Mouse (Mus musculus) forebrain, postnatal 0 days (tissue): ENCODE measurements around the gene Lgr5. TPM values are rescaled to one million over a fixed set of nuclear protein-coding genes. Genes with fewer than 3 reads are reported as not detected.

Experiments
- ATAC-seq: fragments of 200-750 bp; cut with Nextera tagmentation; 2 replicates; pipeline ENCODE4 v1.8.0; 2017; ENCODE audit warnings: mild to moderate bottlenecking, moderate library complexity
- DNase-seq: peaks from one replicate; pipeline ENCODE4 v3.0.0-alpha.2; 2015
- H3K27ac ChIP-seq: fragments of 300-500 bp; sonication (generic); 2 replicates; pipeline ENCODE4 v1.5.1; 2014; ENCODE audit warnings: low read depth, mild to moderate bottlenecking, antibody characterized with exemption, low read length, moderate library complexity, mixed read lengths
- H3K27me3 ChIP-seq: fragments of 300-500 bp; sonication (generic); 2 replicates; pipeline ENCODE4 v1.6.1; 2014; ENCODE audit warnings: mild to moderate bottlenecking, low read length, mixed read lengths; ENCODE audit not compliant: insufficient read depth
- H3K36me3 ChIP-seq: fragments of 300-500 bp; sonication (generic); 2 replicates; pipeline ENCODE4 v1.6.1; 2014; ENCODE audit warnings: mild to moderate bottlenecking, moderate library complexity; ENCODE audit not compliant: insufficient read depth
- H3K4me1 ChIP-seq: fragments of 300-500 bp; sonication (generic); 2 replicates; pipeline ENCODE4 v1.6.1; 2014; ENCODE audit warnings: antibody characterized with exemption; ENCODE audit not compliant: insufficient read depth
- H3K4me2 ChIP-seq: fragments of 300-500 bp; sonication (generic); 2 replicates; pipeline ENCODE4 v1.6.1; 2014; ENCODE audit warnings: low read depth, mild to moderate bottlenecking, moderate library complexity
- H3K4me3 ChIP-seq: fragments of 300-500 bp; sonication (generic); 2 replicates; pipeline ENCODE4 v1.5.1; 2014; ENCODE audit warnings: low read depth, low read length, mixed read lengths
- H3K9ac ChIP-seq: fragments of 300-500 bp; sonication (generic); 2 replicates; pipeline ENCODE4 v1.6.1; 2014; ENCODE audit warnings: mild to moderate bottlenecking
- H3K9me3 ChIP-seq: fragments of 300-500 bp; sonication (generic); 2 replicates; pipeline ENCODE4 v1.6.1; 2016; ENCODE audit warnings: low read length
- CTCF ChIP-seq: sonication (generic); IDR thresholded peaks from 2 replicates; pipeline ENCODE4 v1.5.1; 2016; ENCODE audit warnings: antibody characterized with exemption, control low read depth, low read depth
- WGBS: fragments of 180-500 bp; shearing (Covaris S2); extraction: QIAGEN DNeasy Blood & Tissue Kit; methylation state at CpG from one replicate; pipeline ENCODE4 v1.1.7; 2014; 5-methylcytosine and 5-hydroxymethylcytosine counted together
- polyA plus RNA-seq: library from polyadenylated mRNA; unstranded; fragments of >200 nt; fragmentation: Nextera tagmentation; extraction: Ambion mirVana; gene quantifications from 2 replicates; pipeline ENCODE4 v1.2.1, GENCODE M21; 2015
- total RNA-seq: library from RNA; depleted of rRNA; stranded (reverse); fragments of >200 nt; gene quantifications from 2 replicates; pipeline ENCODE4 v1.2.3, GENCODE M21; 2014

Gene Lgr5
- total and polyA plus RNA-seq, 2 experiments from 2014 or later: 1.1 to 1.3 TPM

DNA sequence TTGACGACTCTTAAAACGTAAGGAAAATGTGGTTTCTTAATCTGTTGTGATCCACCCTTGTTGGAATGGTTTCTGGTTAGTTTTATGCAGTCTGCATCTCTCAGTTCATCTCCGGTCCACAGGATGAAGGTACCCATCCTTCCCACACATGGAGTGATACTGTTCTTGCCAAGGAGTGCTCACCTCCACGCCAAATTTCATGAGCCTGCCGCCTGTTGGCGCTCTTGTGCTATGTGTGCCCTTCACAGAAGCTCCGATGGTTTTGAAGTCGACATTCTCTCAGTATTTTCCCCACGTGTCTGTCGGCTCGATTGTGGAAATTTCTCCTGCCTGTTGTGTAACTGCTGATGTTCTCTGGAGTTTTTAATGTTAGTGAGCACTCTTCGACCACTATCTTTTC is 57.8 kb downstream of the Lgr5 start:
- Histone ChIP-seq H3K9ac (no peak overlapping the region), H3K4me1 (no peaks in the 10 kb centered on the region), H3K9me3 (no peaks in the 10 kb centered on the region), H3K4me3 (no peak overlapping the region), H3K4me2 (no peak overlapping the region), H3K27ac (no peak overlapping the region), H3K27me3 (no peaks in the 10 kb centered on the region; the same call in 1 of the 2 replicates), H3K36me3 (no peaks in the 10 kb centered on the region)
- DNase-seq: no peak
- 89% methylated on average over 12 of the region's 12 CpGs for WGBS
- no peak for ATAC-seq
- no peak for TF ChIP-seq CTCF

DNA sequence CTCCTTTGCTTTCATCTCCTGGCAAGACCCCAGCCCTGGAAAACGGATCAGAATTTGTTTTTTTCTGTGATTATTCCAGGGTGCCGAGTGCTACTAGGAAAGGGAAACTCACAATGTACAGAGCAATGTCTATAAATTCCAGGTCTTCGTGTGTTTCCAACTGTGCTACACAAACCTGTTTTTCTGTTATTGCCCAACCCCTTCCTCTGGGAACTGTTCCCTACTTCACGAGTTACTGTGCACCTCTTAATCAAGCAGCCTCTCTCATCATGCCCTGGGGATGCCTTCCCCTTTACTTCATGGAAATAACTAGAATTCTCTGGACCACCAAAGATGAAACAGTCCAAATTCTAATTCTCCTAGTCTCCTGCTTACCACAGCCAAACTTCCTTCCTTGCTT is 58.7 kb downstream of the Lgr5 start:
- Histone ChIP-seq H3K27me3 (no peaks in the 10 kb centered on the region; the same call in 1 of the 2 replicates), H3K27ac (no peak overlapping the region), H3K4me2 (no peak overlapping the region), H3K9ac (no peak overlapping the region), H3K4me3 (no peak overlapping the region), H3K4me1 (no peaks in the 10 kb centered on the region), H3K9me3 (no peaks in the 10 kb centered on the region), H3K36me3 (no peaks in the 10 kb centered on the region)
- TF ChIP-seq CTCF: no peak
- WGBS: 71% methylated on average over 4 of the region's 4 CpGs
- DNase-seq (no peak), ATAC-seq (no peak)

DNA sequence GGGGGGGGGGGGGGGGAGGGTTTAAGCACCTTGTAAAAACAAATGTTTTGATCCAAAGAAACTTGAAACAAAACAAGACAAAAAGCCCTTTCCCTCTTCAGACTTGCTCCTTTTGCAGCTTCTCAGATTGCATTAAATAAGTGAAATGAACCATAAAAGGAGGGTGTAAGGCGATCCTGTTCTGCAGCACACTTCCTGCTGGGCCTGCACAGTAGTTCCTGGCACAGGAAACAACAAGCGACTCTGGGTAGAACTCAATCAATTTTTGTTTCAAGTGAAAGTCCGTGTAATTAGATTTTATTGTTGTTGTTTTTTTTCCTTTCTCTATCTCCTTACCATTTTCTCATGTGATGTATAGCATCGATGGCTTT is 66.5 kb downstream of the Lgr5 start:
- no peak for ATAC-seq
- DNase-seq: no peak
- no peaks in the 10 kb centered on the region for H3K9me3 ChIP-seq
- peaks cover 8% of the 10 kb centered on the region; the same call in 1 of the 2 replicates for H3K27me3 ChIP-seq
- WGBS: 7% methylated on average over 4 of the region's 4 CpGs
- no peak overlapping the region for H3K27ac ChIP-seq
- H3K4me2 ChIP-seq: no peak overlapping the region
- no peak overlapping the region for H3K9ac ChIP-seq
- H3K36me3 ChIP-seq: no peaks in the 10 kb centered on the region
- TF ChIP-seq CTCF: no peak
- H3K4me3 ChIP-seq: no peak overlapping the region
- no peaks in the 10 kb centered on the region for H3K4me1 ChIP-seq

DNA sequence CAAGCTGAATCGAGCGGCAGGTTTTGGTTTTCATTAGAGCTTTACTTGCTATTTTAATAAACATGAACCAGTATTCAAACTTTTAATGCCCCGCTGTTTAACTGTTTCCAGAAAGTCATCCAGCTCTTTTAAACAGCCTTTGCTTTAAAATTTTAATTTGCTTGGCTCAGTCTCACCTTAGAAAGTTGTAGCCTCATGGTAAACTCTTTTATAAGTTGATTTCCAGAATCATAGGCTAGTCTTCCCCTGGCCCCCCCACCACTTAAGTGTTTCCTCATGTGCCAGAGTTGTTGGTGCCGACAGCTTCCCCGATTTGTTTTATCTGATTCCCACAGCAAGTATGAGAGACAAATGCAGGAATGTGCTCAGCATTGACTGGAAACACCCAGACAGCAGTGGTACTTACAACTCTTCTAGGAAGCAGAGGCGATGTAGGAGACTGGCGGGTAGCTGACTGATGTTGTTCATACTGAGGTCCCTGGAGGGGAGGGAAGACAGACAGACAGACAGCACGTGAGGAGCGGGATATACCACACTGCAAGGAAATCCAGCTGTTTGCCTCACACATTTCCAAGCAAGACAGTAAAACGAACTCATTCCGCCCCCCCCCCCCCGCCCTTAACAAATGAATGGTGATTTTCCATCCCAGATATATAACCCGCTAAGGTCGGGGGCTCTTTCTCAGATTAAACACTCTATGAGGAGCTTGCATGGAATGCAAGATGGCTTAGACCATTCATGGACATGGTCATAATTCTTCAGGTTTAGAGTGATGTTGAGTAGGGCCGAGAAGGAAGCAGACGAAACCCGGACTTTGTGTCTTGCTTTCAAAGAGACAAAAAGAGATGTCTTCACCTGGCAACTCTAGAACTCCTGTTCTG is 67.1 kb downstream of the Lgr5 start:
- WGBS: 20% methylated on average over 17 of the region's 17 CpGs
- Histone ChIP-seq H3K4me2 (no peak overlapping the region), H3K4me1 (no peaks in the 10 kb centered on the region), H3K36me3 (no peaks in the 10 kb centered on the region), H3K9me3 (no peaks in the 10 kb centered on the region), H3K9ac (no peak overlapping the region), H3K27me3 (peaks cover 8% of the 10 kb centered on the region; the same call in 1 of the 2 replicates), H3K27ac (no peak overlapping the region), H3K4me3 (no peak overlapping the region)
- no peak for TF ChIP-seq CTCF
- ATAC-seq (no peak), DNase-seq (no peak)

DNA sequence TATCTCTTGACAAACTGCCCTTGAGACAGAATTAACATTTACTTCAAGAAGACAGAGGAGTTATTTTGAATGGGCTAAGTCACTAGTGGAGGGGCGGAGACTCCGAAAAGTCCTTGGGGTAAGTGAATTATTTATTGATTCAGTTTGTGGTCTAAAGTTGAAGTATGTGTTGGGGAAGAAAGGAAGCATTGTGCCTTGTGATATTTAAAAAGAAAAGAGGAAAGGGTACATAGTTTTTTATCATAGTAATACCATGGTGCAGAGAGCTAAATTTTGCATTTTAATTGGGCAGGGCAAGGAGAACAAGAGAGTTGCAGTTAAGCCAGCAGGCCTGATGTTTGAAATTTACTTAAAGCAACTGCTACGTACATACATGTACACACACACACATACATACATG is 68.7 kb downstream of the Lgr5 start:
- 87% methylated on average over 3 of the region's 3 CpGs for WGBS
- Histone ChIP-seq H3K27me3 (peaks cover 8% of the 10 kb centered on the region; the same call in 1 of the 2 replicates), H3K27ac (no peak overlapping the region), H3K4me3 (no peak overlapping the region), H3K9ac (no peak overlapping the region), H3K4me2 (no peak overlapping the region), H3K4me1 (no peaks in the 10 kb centered on the region), H3K9me3 (no peaks in the 10 kb centered on the region), H3K36me3 (no peaks in the 10 kb centered on the region)
- ATAC-seq (no peak), DNase-seq (no peak)
- no peak for TF ChIP-seq CTCF

DNA sequence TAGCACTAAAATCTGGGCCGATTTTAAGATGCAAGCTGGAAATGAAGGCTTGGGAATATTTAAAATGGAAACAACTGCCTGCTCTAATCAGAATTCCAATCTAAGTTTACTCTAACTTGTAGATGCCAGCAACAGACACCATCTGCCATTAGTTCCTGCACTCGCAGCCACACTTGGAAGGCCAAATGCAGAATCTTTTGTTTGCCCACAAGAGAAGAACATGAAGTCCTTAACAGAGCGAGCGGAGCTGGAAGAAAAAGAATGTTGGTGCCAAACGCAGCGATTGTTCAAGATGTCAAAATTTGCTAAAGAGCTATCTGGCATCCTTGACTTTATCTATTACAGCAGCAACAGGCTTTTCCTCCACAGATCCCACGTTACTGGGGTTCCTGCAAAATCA is 72.1 kb downstream of the Lgr5 start:
- TF ChIP-seq CTCF: no peak
- no peaks in the 10 kb centered on the region for H3K9me3 ChIP-seq
- ATAC-seq: peak; percentile 62; the same call in 1 of the 2 replicates
- H3K27me3 ChIP-seq: peaks cover 5% of the 10 kb centered on the region; the same call in 1 of the 2 replicates
- H3K27ac ChIP-seq: no peak overlapping the region
- 66% methylated on average over 7 of the region's 7 CpGs for WGBS
- DNase-seq: peak; percentile 59
- no peak overlapping the region for H3K4me2 ChIP-seq
- H3K4me1 ChIP-seq: no peaks in the 10 kb centered on the region
- no peak overlapping the region for H3K4me3 ChIP-seq
- no peak overlapping the region for H3K9ac ChIP-seq
- H3K36me3 ChIP-seq: no peaks in the 10 kb centered on the region

DNA sequence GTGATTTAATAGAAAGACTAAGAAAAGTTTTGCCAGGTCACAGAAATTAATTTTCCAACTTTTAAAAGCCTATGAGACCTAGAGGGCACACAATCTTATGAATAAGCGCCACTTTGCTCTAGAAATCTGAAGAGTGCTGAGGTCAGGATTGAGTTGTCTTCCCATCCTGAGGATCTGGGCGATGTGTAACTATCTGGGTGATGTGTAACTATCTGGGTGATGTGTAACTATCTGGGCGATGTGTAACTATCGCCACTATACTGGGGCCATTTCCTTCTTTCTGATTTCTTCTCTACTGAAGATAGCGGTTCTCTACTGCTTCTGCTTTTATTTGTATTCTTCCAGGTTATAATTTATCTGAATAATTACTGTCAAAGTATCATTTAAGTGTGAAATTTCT is 76.6 kb downstream of the Lgr5 start:
- no peaks in the 10 kb centered on the region for H3K36me3 ChIP-seq
- H3K9me3 ChIP-seq: no peaks in the 10 kb centered on the region
- 91% methylated on average over 5 of the region's 5 CpGs for WGBS

More for the DNA sequence above, 76.6 kb downstream of the Lgr5 start:
- ATAC-seq (no peak), DNase-seq (no peak)
- Histone ChIP-seq H3K4me2 (no peak overlapping the region), H3K27me3 (no peaks in the 10 kb centered on the region), H3K9ac (no peak overlapping the region), H3K4me3 (no peak overlapping the region), H3K27ac (no peak overlapping the region), H3K4me1 (no peaks in the 10 kb centered on the region)
- no peak for TF ChIP-seq CTCF
